Mouse (Mus musculus): Measurements from ENCODE around the gene Ptn.

- TF ChIP-seq CTCF (IDR thresholded peaks at IDR 0.05; ENCODE audit: low read depth, low read length) = no peak
- no peak for TF ChIP-seq POLR2A (IDR thresholded peaks at IDR 0.05; ENCODE audit: borderline replicate concordance, low read depth, low read length)
Measured at GRCm38 (mm10) chr6:36725509-36726160, 84.4 kb downstream of the Ptn start.

All from bone marrow macrophage, adult 2 months (primary cell).